Mouse (Mus musculus) cortical plate, adult 2 months (tissue): ENCODE measurements around the gene Ncoa3.

Source experiments
- CTCF ChIP-seq: fragments of 200-500 bp; IDR thresholded peaks from 2 replicates; pipeline ENCODE4 v1.5.1; 2011; ENCODE audit warnings: mild to moderate bottlenecking, control low read depth, low read length; ENCODE audit not compliant: insufficient read depth; ENCODE audit errors: extremely low read depth
- POLR2A ChIP-seq: fragments of 200-500 bp; IDR thresholded peaks from 2 replicates; pipeline ENCODE4 v1.6.1; 2011; ENCODE audit warnings: mild to moderate bottlenecking, low read length, control low read depth; ENCODE audit not compliant: insufficient read depth; ENCODE audit errors: extremely low read depth

GRCm38 (mm10) chr2:166068261-166068660 is 75.8 kb downstream of the Ncoa3 start:
- TF ChIP-seq CTCF: no peak
- no peak for TF ChIP-seq POLR2A
